Mouse (Mus musculus) kidney, postnatal 36 days (tissue): ENCODE results near the gene Endod1.

Experiments
- DNase-seq, 2 experiments: peaks; one replicate each; pipeline ENCODE4 v3.0.0; 2021 to 2022; ENCODE audit warnings: mixed read lengths in 2 of 2

Endod1 gene

DNA sequence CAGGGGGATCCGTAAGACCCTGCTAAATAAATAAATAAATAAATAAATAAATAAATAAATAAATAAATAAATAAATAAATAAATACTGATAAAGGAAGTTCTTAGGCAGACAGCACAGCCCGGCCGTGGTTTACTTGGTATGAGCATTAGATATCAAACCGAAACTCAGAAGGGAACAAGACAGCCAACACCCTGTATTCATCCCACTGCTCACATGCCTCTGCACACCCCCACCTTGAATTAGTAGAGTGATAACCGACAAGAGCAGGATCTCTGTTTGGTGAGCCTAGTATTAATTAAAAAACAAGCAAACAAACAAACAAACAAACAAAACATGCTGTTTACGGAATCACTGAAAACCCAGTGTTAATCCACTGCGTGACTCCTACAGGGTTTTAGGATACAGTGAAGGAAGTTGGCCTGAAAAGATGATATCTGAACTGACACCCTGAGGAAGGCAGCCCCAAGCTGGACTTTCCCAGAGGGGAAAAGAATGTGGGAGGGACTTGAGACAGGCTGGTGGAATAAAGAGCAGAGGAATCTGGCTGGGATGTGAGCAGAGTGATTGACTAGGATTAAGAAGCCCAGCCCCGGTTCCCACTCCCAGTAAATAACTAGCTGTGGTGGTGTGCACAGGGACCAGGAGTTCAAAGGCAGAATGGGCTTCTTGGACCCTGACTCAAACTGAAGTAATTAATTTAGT lies at the start of gene Endod1:
Endod1 (minus strand) TSS at position 155 of the 703 bp plus-strand sequence.
- peak; percentile 60 to 63 for DNase-seq

DNA sequence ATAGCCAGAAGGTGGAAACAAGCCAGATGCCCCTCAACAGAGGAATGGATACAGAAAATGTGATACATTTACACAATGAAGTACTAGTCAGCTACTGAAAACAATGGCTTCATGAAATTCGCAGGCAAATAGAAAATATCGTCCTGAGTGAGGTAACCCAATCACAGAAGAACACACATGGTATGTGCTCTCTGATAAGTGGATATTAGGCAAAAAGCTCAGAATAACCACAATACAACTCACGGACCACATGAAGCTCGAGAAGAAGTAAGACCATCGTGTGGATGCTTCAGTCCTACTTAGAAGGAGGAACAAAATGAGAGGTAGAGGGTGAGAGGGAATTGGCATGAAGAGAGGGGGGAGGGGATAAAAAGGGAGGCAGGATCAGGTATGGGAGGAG lies 27.8 kb upstream of the Endod1 start:
- no peak for DNase-seq

DNA sequence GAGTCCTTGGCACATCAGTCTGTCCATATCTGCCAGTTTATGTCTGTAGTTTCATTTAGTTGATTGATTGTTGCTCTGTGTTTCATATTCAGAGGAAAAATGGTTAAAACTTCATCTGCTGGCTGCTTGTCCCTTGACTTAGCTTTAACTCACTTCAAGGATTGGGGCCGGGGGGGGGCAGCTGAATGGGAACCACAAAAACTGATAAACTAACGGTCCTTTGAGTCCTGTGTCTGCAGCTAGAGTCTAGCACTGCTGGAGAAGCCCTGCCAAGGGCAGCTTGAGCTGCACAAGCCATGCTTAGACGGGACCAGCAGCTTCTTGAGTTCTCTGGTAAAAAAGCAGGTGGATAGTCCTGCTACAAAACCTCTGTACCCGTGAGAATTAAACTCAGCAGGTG lies 26.7 kb upstream of the Endod1 start:
- DNase-seq, result no peak

DNA sequence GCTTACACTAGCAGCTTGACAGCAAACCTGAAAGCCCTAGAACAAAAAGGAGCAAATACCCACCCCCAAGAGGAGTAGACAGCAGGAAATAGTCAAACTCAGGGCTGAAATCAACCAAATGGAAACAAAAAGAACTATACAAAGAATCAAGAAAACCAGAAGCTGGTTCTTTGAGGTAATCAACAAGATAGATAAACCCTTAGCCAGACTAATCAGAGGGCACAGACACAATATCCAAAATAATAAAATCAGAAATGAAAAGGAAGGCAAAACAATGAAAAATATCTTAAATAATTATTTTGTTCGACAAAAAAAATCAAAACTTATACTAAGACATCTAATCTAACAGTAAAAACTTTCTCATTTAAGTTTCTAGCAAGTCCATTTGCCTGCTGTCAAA lies 24.7 kb upstream of the Endod1 start:
- DNase-seq, result no peak

DNA sequence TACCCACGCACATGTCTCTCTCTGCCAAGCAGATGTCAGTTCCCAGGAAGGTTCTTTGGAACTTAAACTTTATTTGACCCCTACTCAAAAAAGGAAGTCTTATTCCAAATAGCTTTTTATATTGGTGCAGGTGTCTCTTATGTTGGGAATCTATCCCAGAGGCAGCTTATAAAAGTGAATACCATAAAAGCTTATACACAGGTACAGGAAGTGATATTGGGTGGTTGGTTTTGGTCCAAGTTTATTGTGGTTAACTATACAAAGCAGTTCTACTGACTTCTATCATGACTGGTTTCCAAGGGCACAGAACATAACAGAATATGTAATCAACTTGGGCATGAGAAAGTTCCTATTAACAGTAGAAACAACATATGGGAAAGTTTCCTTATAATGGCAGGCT lies 20.8 kb upstream of the Endod1 start:
- no peak for DNase-seq

DNA sequence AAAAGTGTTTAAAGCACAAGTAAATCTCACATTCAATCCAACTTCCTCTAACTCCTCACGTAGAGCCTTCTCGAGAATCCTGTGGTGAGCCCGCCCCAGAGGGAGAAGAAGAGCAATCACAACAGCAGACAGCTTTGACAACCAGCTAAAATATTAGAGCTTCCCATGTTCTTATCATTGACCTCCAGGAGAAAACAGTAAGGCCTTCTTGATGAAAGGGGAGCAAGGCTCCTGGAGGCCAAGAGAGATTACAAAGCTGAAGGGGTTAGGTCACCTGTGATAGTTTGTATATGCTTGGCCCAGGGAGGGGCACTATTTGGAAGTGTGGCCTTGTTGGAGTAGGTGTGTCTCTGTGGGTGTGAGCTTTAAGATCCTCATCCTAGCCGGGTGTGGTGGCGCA lies 19.1 kb upstream of the Endod1 start:
- no peak for DNase-seq

DNA sequence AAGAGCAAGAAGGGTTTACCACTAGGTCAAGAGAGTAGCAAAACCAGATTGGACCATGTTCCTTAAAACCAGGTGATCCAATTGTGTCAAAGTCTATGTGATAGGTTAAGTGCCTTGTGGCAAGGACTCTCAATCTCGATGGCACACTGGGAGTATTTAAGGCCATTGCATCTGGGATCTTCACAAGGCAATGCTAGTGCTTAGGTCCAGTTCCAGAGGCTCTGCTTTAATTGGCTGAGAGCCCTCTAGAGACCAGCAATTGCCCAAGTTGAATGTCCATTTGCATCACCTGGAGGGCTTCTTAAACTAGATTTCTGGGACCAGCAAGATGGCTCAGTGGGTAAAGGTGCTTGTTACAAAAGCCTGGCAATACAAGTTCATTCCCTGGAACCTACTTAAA lies 17.6 kb upstream of the Endod1 start:
- no peak for DNase-seq

GRCm38 (mm10) chr9:14398084-14398483 lies 16.8 kb upstream of the Endod1 start:
- no peak for DNase-seq

DNA sequence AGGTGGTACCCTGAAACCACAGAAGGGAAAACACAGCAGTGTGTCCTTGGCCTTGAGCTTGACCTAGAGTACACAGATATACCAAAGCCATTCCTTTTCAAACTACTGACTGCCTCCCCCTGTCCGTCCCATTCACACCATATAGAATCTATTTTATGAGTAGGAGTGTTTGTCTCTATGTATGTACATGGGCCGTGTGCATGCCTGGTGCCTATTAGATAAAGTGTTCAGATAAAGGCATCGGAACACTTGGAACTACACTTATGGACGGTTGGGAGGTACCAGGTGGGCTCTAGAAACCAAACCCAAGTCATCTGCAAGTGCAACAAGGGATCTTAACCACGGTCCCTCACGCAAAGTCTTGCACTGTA lies 16.1 kb upstream of the Endod1 start:
- DNase-seq, result no peak

- no peak for DNase-seq
Observed at GRCm38 (mm10) chr9:14396819-14397448, 15.6 kb upstream of the Endod1 start.

DNA sequence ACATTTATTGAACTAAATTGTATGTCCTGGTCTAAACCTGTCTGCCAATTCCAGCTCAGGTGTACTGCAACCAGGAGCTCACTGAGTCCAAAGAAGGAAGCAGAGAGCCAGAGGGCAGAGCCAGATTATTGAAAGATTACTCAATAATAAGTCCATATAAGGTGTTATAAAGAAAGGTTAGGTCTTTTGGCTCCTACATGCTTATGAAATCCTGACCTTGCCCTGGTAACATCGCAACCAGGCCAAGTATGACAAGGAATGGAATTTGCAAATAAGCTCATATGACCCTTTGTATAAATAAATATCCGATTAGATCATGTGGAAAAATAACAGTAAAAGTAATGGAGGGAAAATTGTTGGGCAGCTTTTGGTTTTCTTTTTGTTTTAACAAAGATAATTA lies 14.8 kb upstream of the Endod1 start:
- peak in 1 of 2 experiments; percentile 7 for DNase-seq

- no peak for DNase-seq
Observed at GRCm38 (mm10) chr9:14394956-14395561, 13.8 kb upstream of the Endod1 start.

GRCm38 (mm10) chr9:14391841-14392318 lies 10.6 kb upstream of the Endod1 start:
- DNase-seq, result no peak

DNA sequence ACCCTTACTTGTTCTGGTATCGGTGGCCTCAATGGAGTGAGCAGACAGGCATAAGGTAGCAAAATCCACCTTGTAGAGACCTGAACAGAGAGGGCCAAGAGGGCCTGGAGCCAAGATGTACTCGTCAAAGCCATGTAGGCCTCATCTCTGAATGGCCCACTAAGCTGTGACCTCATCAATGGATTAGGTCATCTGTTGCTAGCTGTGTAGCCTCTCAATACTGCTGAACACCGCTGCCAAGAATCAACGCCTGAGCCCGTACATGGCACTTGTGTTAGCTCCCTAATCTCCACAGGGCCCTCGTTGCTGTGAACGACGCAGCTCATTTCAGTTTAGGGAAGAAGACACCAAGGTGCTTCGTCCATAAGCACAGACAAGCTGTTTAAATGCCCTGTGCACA lies 10.0 kb upstream of the Endod1 start:
- no peak for DNase-seq

DNA sequence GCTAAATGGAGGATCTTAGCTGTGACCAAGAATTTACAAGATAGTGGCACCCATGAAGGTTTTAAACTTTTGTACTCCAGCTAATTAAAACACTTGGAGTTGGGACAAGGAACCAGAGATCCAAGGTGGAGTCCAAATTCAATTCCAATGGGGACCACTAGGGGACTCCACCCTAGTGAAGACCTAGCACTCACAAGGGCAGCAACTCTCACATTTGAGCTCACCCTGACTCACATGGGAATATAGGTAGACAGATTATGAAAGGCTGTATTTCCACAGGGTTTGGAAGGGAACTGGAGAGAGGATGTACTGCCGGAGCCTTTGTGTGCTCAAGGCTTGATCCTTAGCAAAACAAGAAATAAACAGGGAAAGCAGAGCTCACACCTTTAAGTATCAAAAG lies 9.0 kb upstream of the Endod1 start:
- peak; percentile 15 to 25 for DNase-seq

DNA sequence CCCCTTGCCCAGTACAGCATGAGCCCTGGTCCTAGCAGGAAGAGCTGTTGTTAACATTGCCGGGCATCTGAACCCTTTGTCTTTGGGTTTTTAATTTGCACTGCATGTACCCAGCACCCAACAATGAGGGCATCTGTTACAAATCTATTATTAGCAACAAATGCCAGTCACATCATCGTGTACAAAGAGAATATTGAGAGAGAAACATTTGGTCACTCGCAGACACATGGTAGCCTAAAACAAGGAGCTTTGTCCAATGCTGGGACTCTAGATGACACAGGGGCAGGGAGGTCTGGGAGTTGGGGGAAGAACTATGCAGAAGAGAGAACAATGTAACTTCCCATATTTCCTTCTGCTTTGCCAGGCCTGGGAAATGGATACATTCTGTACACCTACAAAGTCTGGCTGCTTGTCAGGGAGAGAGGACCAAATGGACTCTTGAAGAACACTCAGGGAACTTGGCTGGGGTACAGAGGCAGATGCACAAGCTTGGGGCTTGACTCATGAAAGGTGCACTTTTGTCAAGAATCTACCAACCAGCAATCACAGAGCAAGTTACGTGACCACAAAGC lies 7.8 kb upstream of the Endod1 start:
- no peak for DNase-seq

DNA sequence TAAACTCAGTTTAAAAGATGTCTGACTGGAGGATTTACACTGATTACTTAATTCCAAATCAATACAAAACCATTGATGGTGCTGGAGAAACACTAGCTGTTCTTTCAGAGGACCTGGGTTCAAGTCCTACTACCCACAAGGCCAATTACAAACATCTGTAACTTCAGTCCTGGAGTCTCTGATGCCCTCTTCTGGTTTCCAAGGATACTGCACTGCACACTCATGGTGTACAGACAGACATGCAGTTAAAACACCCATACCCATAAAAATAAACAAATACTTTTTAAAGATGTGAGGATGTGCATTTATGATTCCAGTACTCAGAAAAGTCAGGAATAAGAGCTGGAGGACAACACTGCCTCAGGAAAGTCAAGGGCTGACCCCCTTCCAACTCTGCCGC lies 6.7 kb upstream of the Endod1 start:
- peak; percentile 10 to 42 for DNase-seq

- DNase-seq, result no peak
Observed at GRCm38 (mm10) chr9:14386831-14387230, 5.5 kb upstream of the Endod1 start.

DNA sequence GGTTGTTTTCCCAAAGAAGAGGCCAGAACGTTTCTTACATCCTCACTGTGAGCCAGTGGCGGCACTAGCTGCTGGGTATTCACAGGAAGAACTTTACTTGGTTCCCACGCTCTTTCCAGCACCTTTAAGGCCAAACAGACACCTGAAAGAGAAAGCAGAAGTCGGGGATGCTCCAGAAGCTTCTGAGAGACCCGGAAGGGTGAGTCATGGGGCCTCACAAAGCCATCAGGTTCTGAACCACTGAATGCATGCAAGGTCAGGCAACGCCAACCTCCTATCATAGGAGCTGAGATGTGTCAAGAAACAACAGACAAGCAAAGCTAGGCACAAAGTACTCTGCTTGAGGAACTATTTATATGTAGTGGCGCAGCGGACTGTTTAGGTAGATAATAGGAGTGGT lies 4.4 kb upstream of the Endod1 start:
- DNase-seq, result no peak

- no peak for DNase-seq
Observed at GRCm38 (mm10) chr9:14383186-14383920, 2.0 kb upstream of the Endod1 start.

DNA sequence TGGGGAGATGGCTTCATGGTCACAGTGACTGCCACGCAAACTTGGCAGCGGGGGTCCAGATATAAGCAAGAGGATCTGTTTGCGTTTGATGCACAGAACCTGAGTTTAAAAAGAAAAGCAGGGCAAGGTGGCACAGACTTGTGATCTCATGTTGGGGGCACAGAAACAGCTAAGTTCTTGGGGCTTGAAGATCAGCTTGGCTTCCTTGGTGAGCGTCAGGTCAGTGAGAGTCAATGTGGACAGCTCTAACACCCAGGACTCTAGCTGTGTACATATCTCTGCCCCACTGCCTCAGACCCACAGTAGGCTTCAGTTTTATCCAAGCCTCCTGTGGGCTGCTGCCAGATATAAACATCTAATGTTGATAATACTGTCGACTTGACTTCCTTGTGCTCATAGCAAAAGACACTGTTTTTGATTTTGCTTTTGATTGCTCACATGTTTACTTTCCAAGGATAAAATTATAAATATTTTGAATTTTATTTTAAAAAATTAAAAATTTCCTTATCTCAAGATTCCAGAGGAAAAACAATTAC lies 1.0 kb upstream of the Endod1 start:
- no peak for DNase-seq

DNA sequence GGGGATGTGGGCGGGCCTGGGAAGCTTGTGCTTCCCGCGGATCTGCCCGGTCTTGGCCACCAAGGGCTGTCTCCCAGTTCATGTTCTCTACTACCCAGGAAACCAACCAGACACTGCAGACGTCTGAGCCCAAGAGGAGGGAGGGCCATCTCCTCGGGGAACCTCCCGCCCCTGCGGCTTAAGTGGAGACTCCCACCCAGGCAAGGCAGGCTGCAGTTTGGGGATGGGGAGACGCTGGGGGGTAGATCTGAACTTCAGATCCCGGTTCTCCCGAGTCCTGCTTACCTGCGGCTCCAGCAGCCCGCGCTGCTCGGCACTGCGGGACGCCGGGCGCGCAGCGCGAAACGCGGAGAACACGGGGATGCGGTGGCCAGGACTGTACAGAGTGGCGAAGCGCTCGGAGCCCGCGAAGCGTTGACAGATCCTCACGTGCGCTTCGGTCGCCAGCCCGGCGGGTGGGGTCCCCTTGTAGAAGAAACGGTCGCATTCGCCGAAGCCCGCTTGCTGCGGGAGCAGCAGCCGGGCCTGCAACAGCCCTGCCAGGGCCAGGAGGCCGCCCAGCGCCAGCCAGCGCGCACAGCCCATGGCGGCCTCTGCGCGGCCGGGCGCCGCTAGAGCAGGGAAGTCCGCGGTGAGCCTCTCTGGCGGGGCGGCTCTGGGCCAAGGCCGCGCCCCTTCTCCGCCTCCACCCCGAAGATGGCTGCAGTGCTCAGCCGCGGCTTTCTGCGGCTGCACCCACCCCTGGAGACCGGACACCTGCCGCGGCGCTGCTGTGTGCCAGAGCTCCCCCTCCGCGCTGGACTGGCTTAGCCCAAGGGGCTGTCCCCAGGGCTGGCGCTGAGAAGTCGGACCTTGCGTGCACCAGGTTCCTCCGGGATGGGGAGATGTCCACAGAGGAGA lies 671 bp downstream of the Endod1 start:
- peak; percentile 86 to 90 for DNase-seq
